Mouse (Mus musculus) E14TG2a.4 (cell line): Measurements from ENCODE around the gene Slc39a10.

Experiments
- H3K27me3 ChIP-seq: 2 replicates; pipeline ENCODE4 v1.6.1; 2014; ENCODE audit warnings: low read length, control low read depth; ENCODE audit not compliant: insufficient read depth
- H3K36me3 ChIP-seq: 2 replicates; pipeline ENCODE4 v1.6.1; 2014; ENCODE audit warnings: low read length, control low read depth; ENCODE audit not compliant: insufficient read depth
- H3K4me1 ChIP-seq: replicated peaks from 2 replicates; pipeline ENCODE4 v1.6.1; 2014; ENCODE audit warnings: low read depth, low read length, control low read depth
- H3K4me3 ChIP-seq: replicated peaks from 2 replicates; pipeline ENCODE4 v1.5.1; 2014; ENCODE audit warnings: mild to moderate bottlenecking, low read length
- H3K9me3 ChIP-seq: 2 replicates; pipeline ENCODE4 v1.6.1; 2014; ENCODE audit warnings: low read length, control low read depth
- CTCF ChIP-seq: conservative IDR thresholded peaks from 2 replicates; pipeline ENCODE4 v1.5.1; 2014; ENCODE audit warnings: low read length
- NANOG ChIP-seq: IDR thresholded peaks from 2 replicates; pipeline ENCODE4 v1.6.1; 2014; ENCODE audit warnings: borderline replicate concordance, low read length, mixed read lengths
- POU5F1 ChIP-seq: IDR thresholded peaks from 2 replicates; pipeline ENCODE4 v1.6.1; 2014; ENCODE audit warnings: low read length, borderline replicate concordance

The Slc39a10 gene

DNA sequence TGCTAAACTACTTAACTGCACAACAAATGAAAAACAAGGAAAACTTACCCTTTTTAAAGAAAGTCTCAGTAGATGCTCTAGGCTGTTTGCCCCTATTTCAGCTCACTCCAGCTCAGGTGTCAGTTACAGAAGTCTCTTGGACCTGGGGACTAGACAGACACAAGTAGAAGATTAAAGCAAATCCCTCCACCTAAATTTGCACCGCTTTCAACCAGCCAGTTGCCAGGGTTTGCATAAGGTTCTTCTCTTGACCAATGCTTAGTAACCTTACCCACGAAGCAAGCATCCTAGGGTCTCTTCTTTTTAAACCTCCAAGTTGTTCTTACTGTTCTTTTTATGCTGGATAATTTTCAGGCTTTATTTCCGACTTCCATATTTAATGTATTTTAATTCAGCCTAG is at the start of gene Slc39a10:
Gene Slc39a10 (minus strand): TSS at position 101 of the 400 bp plus-strand sequence.
- H3K9me3 ChIP-seq: no peaks in the 10 kb centered on the region
- no peaks in the 10 kb centered on the region for H3K27me3 ChIP-seq
- H3K4me3 ChIP-seq: no peak within 1 kb of the TSS
- H3K36me3 ChIP-seq: no peaks in the 10 kb centered on the region
- TF ChIP-seq CTCF (no peak), NANOG (no peak), POU5F1 (no peak)
- H3K4me1 ChIP-seq: peaks cover 28% of the 10 kb centered on the region

DNA sequence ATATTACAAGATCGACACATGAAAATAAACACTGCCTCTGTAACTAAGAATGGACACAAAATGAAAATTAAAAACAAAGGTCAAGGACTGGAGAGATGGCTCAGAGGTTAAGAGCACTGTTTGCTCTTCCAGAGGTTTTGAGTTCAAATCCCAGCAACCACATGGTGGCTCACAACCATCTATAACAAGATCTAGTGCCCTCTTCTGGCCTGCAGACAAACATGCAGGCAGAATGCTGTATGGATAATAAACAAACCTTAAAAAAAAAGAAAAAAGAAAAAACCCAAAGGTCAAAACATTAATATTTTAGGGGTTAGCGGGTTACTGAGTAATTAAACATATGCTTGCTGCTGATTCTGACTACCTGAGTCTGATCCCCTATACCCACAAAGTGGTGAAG is 46.6 kb upstream of the Slc39a10 start:
- H3K4me3 ChIP-seq: no peak overlapping the region
- H3K4me1 ChIP-seq: no peaks in the 10 kb centered on the region
- no peaks in the 10 kb centered on the region for H3K27me3 ChIP-seq
- TF ChIP-seq NANOG: no peak
- peak; percentile 24; the same call in 1 of the 2 replicates for TF ChIP-seq CTCF
- no peak for TF ChIP-seq POU5F1
- no peaks in the 10 kb centered on the region for H3K36me3 ChIP-seq
- peaks cover 33% of the 10 kb centered on the region for H3K9me3 ChIP-seq

DNA sequence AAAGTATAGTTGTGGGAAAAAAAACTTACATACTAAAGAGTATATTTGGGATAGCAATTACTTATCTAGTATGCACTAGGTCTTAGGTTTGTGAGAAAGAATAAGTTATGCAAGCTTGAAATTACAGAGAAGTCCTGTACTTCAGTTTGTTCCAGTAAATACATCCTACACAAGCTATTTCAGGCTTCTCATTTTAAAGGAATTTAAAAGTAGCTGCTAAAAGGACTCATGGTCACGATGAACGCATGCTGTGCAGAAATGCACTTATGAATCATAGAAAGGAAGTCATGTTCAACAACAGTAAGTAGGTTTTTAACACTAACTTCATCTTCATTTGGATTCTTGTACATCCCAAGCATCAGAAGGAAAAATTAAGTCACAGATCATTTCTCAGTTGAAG is 45.0 kb upstream of the Slc39a10 start:
- Histone ChIP-seq H3K27me3 (no peaks in the 10 kb centered on the region), H3K4me1 (no peaks in the 10 kb centered on the region), H3K9me3 (peaks cover 26% of the 10 kb centered on the region), H3K36me3 (no peaks in the 10 kb centered on the region), H3K4me3 (no peak overlapping the region)
- no peak for TF ChIP-seq NANOG
- no peak for TF ChIP-seq POU5F1
- no peak for TF ChIP-seq CTCF

DNA sequence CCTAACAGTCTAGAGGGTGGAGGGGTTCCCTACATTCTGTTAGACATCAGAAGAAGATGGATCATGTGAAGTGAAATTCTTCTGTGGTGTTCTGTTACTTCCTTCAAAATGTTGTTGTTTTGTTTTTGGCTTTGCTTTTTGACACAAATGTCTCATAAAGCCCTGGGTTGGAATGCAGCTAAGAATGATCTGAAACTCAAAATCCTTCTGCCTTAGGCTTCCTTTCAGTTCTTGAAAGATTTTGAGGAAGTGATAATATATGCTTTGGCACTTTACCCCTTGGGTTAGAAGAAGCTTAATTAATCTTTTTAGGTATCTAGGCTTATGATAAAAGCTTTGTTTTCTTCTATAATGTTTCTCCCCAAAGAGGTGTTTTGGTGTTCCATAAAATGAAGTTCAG is 34.5 kb upstream of the Slc39a10 start:
- Histone ChIP-seq H3K9me3 (no peaks in the 10 kb centered on the region), H3K36me3 (no peaks in the 10 kb centered on the region), H3K27me3 (no peaks in the 10 kb centered on the region), H3K4me1 (peaks cover 10% of the 10 kb centered on the region), H3K4me3 (no peak overlapping the region)
- TF ChIP-seq NANOG (no peak), POU5F1 (no peak), CTCF (no peak)

DNA sequence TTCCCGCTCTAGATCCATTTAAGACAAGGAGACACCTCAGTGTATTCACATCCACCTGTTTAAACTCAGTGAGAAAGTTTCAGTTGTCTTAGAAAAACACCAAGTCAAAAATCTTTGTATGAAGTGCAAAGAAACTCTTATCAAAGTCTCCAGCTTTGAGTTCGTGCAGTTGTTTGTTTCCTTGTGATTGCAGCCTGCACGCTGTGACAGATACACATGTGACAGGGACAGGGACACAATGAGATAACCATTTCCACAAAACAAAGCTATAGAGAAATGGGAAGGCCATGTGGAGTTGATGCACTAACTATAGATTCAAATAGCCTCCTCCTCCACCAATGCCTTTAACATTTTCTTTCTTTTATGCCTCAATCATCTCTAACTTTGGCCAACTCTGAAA is 33.6 kb upstream of the Slc39a10 start:
- H3K4me3 ChIP-seq: no peak overlapping the region
- no peaks in the 10 kb centered on the region for H3K9me3 ChIP-seq
- no peaks in the 10 kb centered on the region for H3K27me3 ChIP-seq
- peaks cover 16% of the 10 kb centered on the region for H3K4me1 ChIP-seq
- no peaks in the 10 kb centered on the region for H3K36me3 ChIP-seq
- TF ChIP-seq CTCF: no peak
- no peak for TF ChIP-seq POU5F1
- no peak for TF ChIP-seq NANOG

DNA sequence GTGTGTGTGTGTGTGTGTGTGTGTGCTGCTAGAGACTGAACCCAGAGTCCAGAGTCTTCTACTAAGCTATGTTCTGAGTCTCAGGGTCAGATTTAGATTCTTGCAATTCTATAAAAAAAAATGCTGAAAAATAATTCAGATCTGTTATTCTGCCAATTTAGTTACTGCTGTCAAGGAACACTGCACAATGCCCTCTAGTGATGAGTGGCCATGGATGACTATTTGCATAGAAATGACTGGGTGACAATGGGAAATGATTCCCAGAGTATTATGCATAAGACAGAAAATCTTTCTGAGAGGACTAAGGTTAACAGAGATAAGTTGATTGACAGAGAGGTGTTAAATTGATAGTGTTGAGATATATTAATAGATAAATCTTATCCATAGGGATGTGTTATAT is 32.3 kb upstream of the Slc39a10 start:
- TF ChIP-seq CTCF: no peak
- TF ChIP-seq NANOG: no peak
- no peak for TF ChIP-seq POU5F1
- H3K27me3 ChIP-seq: no peaks in the 10 kb centered on the region
- no peak overlapping the region for H3K4me3 ChIP-seq
- H3K36me3 ChIP-seq: no peaks in the 10 kb centered on the region
- H3K9me3 ChIP-seq: no peaks in the 10 kb centered on the region
- H3K4me1 ChIP-seq: peaks cover 24% of the 10 kb centered on the region

DNA sequence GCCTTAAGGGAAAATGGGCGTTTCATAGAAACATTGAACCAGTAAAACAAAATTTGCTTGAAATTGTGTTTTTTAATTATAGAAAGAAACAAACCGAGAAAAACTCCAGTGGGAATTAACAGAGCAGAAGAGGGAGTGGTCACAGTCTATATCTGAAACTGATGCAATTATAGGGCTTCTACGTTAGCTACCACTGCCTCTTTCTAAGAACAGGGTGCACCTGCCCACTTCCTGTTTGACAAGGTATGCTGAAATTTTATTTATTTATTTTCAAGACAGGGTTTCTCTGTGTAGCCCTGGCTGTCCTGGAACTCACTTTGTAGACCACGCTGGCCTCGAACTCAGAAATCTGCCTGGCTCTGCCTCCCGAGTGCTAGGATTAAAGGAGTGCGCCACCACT is 30.3 kb upstream of the Slc39a10 start:
- H3K4me3 ChIP-seq: no peak overlapping the region
- no peaks in the 10 kb centered on the region for H3K27me3 ChIP-seq
- peaks cover under 1% of the 10 kb centered on the region; the same call in 1 of the 2 replicates for H3K9me3 ChIP-seq
- peaks cover 29% of the 10 kb centered on the region for H3K4me1 ChIP-seq
- H3K36me3 ChIP-seq: no peaks in the 10 kb centered on the region
- no peak for TF ChIP-seq POU5F1
- no peak for TF ChIP-seq CTCF
- no peak for TF ChIP-seq NANOG

DNA sequence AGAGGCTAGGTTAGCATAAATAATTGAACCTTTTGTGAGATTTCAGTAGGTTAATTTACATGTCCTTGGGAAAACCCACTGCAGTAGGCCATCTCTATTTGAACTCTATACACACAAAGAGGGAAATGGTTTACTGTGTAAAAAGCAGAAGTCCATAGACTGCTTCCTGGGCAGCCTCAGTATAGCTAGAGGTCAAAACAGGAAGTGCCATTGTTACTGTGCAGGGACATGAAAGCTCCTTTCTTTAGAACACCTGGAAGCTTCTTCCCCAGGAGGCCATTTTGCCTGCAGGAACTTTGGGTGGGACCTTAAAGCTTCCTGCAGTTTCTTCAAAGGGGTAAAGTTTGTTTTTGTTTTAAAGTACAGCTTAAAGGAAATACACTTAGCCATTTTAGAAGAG is 29.0 kb upstream of the Slc39a10 start:
- no peaks in the 10 kb centered on the region for H3K36me3 ChIP-seq
- TF ChIP-seq CTCF: no peak
- no peak for TF ChIP-seq POU5F1
- TF ChIP-seq NANOG: peak; percentile 83; the same call in 1 of the 2 replicates
- H3K4me1 ChIP-seq: peaks cover 37% of the 10 kb centered on the region
- H3K9me3 ChIP-seq: peaks cover 12% of the 10 kb centered on the region; the same call in 1 of the 2 replicates
- H3K4me3 ChIP-seq: no peak overlapping the region
- no peaks in the 10 kb centered on the region for H3K27me3 ChIP-seq

DNA sequence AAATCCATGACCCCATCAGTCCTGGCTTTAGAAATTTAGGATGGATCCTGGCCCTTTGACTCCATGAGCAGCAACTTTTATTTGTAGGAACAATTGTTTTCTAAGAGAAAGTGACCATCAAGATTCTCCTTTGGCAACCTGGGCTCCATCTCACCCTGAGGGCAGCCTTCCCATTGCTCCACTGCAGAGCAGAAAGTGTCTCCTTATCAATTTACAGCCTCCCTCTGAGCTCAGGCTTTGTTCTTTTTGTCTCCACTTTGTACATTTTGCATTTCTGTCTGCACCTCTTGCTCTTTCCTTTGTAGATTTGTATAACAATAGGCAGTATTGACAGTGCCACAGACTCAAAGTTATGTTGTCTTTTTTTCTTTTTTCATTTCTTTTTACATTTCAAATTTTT is 23.6 kb upstream of the Slc39a10 start:
- peaks cover 29% of the 10 kb centered on the region for H3K4me1 ChIP-seq
- TF ChIP-seq CTCF (no peak), POU5F1 (no peak), NANOG (no peak; the same call in 1 of the 2 replicates)
- H3K9me3 ChIP-seq: peaks cover 28% of the 10 kb centered on the region
- H3K27me3 ChIP-seq: no peaks in the 10 kb centered on the region
- no peak overlapping the region for H3K4me3 ChIP-seq
- H3K36me3 ChIP-seq: no peaks in the 10 kb centered on the region
